In the genomic region with DNA sequence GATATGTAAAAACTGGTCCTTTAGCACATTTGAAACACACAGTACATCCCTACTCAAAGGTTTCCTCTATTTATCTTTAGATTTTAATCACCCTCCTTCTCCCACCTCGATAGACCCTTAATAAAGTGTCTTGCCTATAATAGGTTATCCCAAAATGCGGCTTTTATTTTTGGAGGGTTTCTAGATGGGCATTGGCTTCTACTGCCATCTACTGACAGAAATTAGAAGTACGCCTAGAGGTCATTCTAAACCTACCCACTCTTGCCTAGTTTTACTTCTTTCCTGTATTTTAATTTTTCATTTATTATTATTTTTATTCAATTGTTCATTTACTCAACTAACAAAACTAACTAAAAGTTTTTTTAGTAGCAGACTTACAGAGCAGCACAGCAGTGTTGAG, we compare ENCODE assay signal across 10 mouse cellular contexts. TPM values are rescaled to one million over a fixed set of nuclear protein-coding genes. Genes with fewer than 3 reads are reported as not detected.
DNase-seq lines count a peak whose midpoint lies in the region; ATAC-seq and TF ChIP-seq lines count a peak whose summit lies in the region.
"Had no signal": no experiment of that assay in that cellular context is flagged by ENCODE, and none has a peak within 500 bp of the region (broad histone marks: within the 10 kb centered on the region; RNA-seq: fewer than 3 reads in every experiment).

No protein-coding gene starts in this region.

- no peak for TF ChIP-seq POLR2A in cerebellum, adult 2 months (IDR thresholded peaks at IDR 0.05; ENCODE audit: borderline replicate concordance, insufficient read depth, low read length)

- intact Hi-C loops in left cerebral cortex, adult 2 months (cut with DNase I), result loop anchor here (2.0 to 5.0 kb wide), 3 partner anchors 50 to 525 kb away; no protein-coding TSS in a partner anchor
- intact Hi-C loops in left cerebral cortex, postnatal 36 days (cut with DNase I), result loop anchor here (5.0 to 10.0 kb wide), 2 partner anchors 335 to 522 kb away; no protein-coding TSS in a partner anchor

- no peaks in the 10 kb centered on the region for H3K27me3 ChIP-seq in cerebellum, adult 2 months (ENCODE audit: control insufficient read depth, insufficient read depth, low read length)
- H3K27me3 ChIP-seq in embryonic facial prominence, embryonic 14.5 days (replicated peaks; ENCODE audit: control insufficient read depth, insufficient read depth, low read length), result no peaks in the 10 kb centered on the region
- no peaks in the 10 kb centered on the region for H3K27me3 ChIP-seq in midbrain, postnatal 0 days (ENCODE audit: insufficient read depth, low read length)
- H3K27me3 ChIP-seq in kidney, embryonic 16.5 days (ENCODE audit: insufficient read depth, low read length), result 0 out of 2 replicates have a peak, but pooled peaks cover 2% of the 10 kb centered on the region
- H3K27me3 ChIP-seq: stomach, embryonic 15.5 days had no signal

- TF ChIP-seq CTCF in cerebellum, adult 2 months (IDR thresholded peaks at IDR 0.05; ENCODE audit: borderline replicate concordance, insufficient read depth, low read depth, low read length), result peak; percentile 27; the same call in 1 of the 2 replicates
- TF ChIP-seq CTCF in left cerebral cortex, adult 2 months (IDR thresholded peaks at IDR 0.05), result peak; percentile 94
- peak; percentile 85 for TF ChIP-seq CTCF in midbrain, postnatal 0 days (IDR thresholded peaks at IDR 0.05)

- H3K27ac ChIP-seq in cerebellum, adult 2 months (ENCODE audit: insufficient read depth, low read length), result no peak overlapping the region
- no peak overlapping the region for H3K27ac ChIP-seq in left cerebral cortex, adult 2 months
- H3K27ac ChIP-seq in embryonic facial prominence, embryonic 14.5 days (replicated peaks; ENCODE audit: low read depth, low read length), result no peak overlapping the region
- H3K27ac ChIP-seq in midbrain, postnatal 0 days (ENCODE audit: low read depth, low read length), result no peak overlapping the region
- no peak overlapping the region for H3K27ac ChIP-seq in kidney, embryonic 16.5 days (ENCODE audit: low read length)
- H3K27ac ChIP-seq: limb, embryonic 15.5 days; stomach, embryonic 15.5 days had no signal

- no peak for ATAC-seq in embryonic facial prominence, embryonic 14.5 days (ENCODE audit: low read depth)
- ATAC-seq in midbrain, postnatal 0 days (ENCODE audit: low FRiP score), result no peak; the same call in 1 of the 2 replicates
- no peak for ATAC-seq in kidney, embryonic 16.5 days (ENCODE audit: low FRiP score, low TSS enrichment)

- no peak for DNase-seq in cerebellum, adult 2 months
- no peak for DNase-seq in cerebellum, adult 11-12 months
- DNase-seq in left cerebral cortex, adult 2 months (ENCODE audit: extremely low spot score in 1 of 2, low spot score in 2 of 2), result no peak
- DNase-seq in left cerebral cortex, postnatal 36 days (ENCODE audit: low spot score in 2 of 2), result no peak
- peak; percentile 45 for DNase-seq in embryonic facial prominence, embryonic 14.5 days (ENCODE audit: low spot score)
- peak; percentile 62 for DNase-seq in midbrain, postnatal 0 days (ENCODE audit: low spot score)
- DNase-seq in frontal cortex, postnatal 14 days (ENCODE audit: low spot score in 2 of 2), result no peak

- H3K9me3 ChIP-seq in embryonic facial prominence, embryonic 14.5 days (ENCODE audit: control insufficient read depth, low read length), result no peaks in the 10 kb centered on the region
- H3K9me3 ChIP-seq in midbrain, postnatal 0 days (ENCODE audit: low read length), result no peaks in the 10 kb centered on the region
- no peaks in the 10 kb centered on the region for H3K9me3 ChIP-seq in kidney, embryonic 16.5 days (ENCODE audit: low read length)
- H3K9me3 ChIP-seq: limb, embryonic 15.5 days; stomach, embryonic 15.5 days had no signal

- WGBS in cerebellum, adult 2 months, result under 1% methylated on average over 3 of the region's 3 CpGs
- WGBS in embryonic facial prominence, embryonic 14.5 days, result 8% methylated on average over 3 of the region's 3 CpGs
- 5% methylated on average over 3 of the region's 3 CpGs for WGBS in midbrain, postnatal 0 days
- 8% methylated on average over 3 of the region's 3 CpGs for WGBS in kidney, embryonic 16.5 days

- no peaks in the 10 kb centered on the region for H3K4me1 ChIP-seq in cerebellum, adult 2 months (ENCODE audit: control insufficient read depth, insufficient read depth, low read length)
- H3K4me1 ChIP-seq in embryonic facial prominence, embryonic 14.5 days (ENCODE audit: control insufficient read depth, insufficient read depth, low read length), result no peaks in the 10 kb centered on the region
- H3K4me1 ChIP-seq in midbrain, postnatal 0 days (ENCODE audit: insufficient read depth, low read length), result no peaks in the 10 kb centered on the region
- H3K4me1 ChIP-seq in kidney, embryonic 16.5 days (ENCODE audit: insufficient read depth, low read length), result no peaks in the 10 kb centered on the region; the same call in 1 of the 2 replicates
- H3K4me1 ChIP-seq: limb, embryonic 15.5 days; stomach, embryonic 15.5 days had no signal

- no peaks in the 10 kb centered on the region for H3K36me3 ChIP-seq in embryonic facial prominence, embryonic 14.5 days (ENCODE audit: control insufficient read depth, insufficient read depth, low read length)
- no peaks in the 10 kb centered on the region for H3K36me3 ChIP-seq in midbrain, postnatal 0 days (ENCODE audit: insufficient read depth, low read length)
- H3K36me3 ChIP-seq in kidney, embryonic 16.5 days (ENCODE audit: insufficient read depth, low read length), result no peaks in the 10 kb centered on the region
- H3K36me3 ChIP-seq: limb, embryonic 15.5 days; stomach, embryonic 15.5 days had no signal

- no peak overlapping the region for H3K9ac ChIP-seq in embryonic facial prominence, embryonic 14.5 days (ENCODE audit: low read depth, low read length)
- no peak overlapping the region for H3K9ac ChIP-seq in midbrain, postnatal 0 days (replicated peaks; ENCODE audit: low read length, poor library complexity, severe bottlenecking)
- no peak overlapping the region for H3K9ac ChIP-seq in kidney, embryonic 16.5 days (replicated peaks; ENCODE audit: low read length)
- H3K9ac ChIP-seq: limb, embryonic 15.5 days; stomach, embryonic 15.5 days had no signal

- no peak overlapping the region for H3K4me3 ChIP-seq in cerebellum, adult 2 months (replicated peaks; ENCODE audit: insufficient read depth, low read depth, low read length)
- no peak overlapping the region for H3K4me3 ChIP-seq in left cerebral cortex, adult 2 months
- no peak overlapping the region for H3K4me3 ChIP-seq in embryonic facial prominence, embryonic 14.5 days (ENCODE audit: low read depth, low read length)
- no peak overlapping the region for H3K4me3 ChIP-seq in midbrain, postnatal 0 days (ENCODE audit: low read depth, low read length)
- H3K4me3 ChIP-seq in kidney, embryonic 16.5 days (ENCODE audit: low read length), result no peak overlapping the region
- H3K4me3 ChIP-seq: limb, embryonic 15.5 days; stomach, embryonic 15.5 days had no signal

- H3K4me2 ChIP-seq in embryonic facial prominence, embryonic 14.5 days (ENCODE audit: low read depth, low read length), result no peak overlapping the region
- H3K4me2 ChIP-seq in midbrain, postnatal 0 days (ENCODE audit: low read depth, low read length, poor library complexity, severe bottlenecking), result no peak overlapping the region
- H3K4me2 ChIP-seq in kidney, embryonic 16.5 days (replicated peaks; ENCODE audit: low read depth, low read length), result no peak overlapping the region
- H3K4me2 ChIP-seq: limb, embryonic 15.5 days; stomach, embryonic 15.5 days had no signal

RNA-seq across cellular contexts. Expression of gene Fasl, which starts 51.4 kb away (rescaled TPM):
- 0.36 and 0.47 TPM in 2 replicates for polyA plus RNA-seq in cerebellum, adult 2 months (2012; rRNA removed)
- total RNA-seq in left cerebral cortex, adult 2 months (2021), result under 1 TPM; 0.18 to 0.23 TPM
- not detected for total RNA-seq in left cerebral cortex, postnatal 36 days (2021)
- not detected in 2 replicates for polyA plus RNA-seq in embryonic facial prominence, embryonic 14.5 days (2014; fragmentation: Nextera tagmentation; extraction: Ambion mirVana)
- total RNA-seq in midbrain, postnatal 0 days (2014; rRNA removed), result 0.05 TPM in 1 of 2 replicates, not detected in the other
- 0.32 and 0.46 TPM in 2 replicates for polyA plus RNA-seq in midbrain, postnatal 0 days (2015; fragmentation: Nextera tagmentation; extraction: Ambion mirVana)
- not detected in 2 replicates for polyA plus RNA-seq in kidney, embryonic 16.5 days (2015; fragmentation: Nextera tagmentation; extraction: Ambion mirVana)
- polyA plus RNA-seq: limb, embryonic 15.5 days; stomach, embryonic 15.5 days had no signal

Comparison
In these comparisons a context has a peak if more than half of its experiments do, and no peak if none do; other contexts are left out.
1. DNase-seq: peak in embryonic facial prominence, embryonic 14.5 days (single experiment) and midbrain, postnatal 0 days (single experiment); none in cerebellum, adult 2 months (0 of 2), cerebellum, adult 11-12 months (single experiment), left cerebral cortex, adult 2 months (0 of 2), left cerebral cortex, postnatal 36 days (0 of 2) and frontal cortex, postnatal 14 days (0 of 2).
2. CTCF ChIP-seq: peak in every context shown above with its lines; median percentile 94 in left cerebral cortex, adult 2 months; 85 in midbrain, postnatal 0 days; 27 in cerebellum, adult 2 months.